Comparison of ENCODE assay signal across 8 mouse cellular contexts in genomic region chr3:94372641-94373040, GRCm38 (mm10). TPM values are rescaled to one million over a fixed set of nuclear protein-coding genes. Genes with fewer than 3 reads are reported as not detected.
DNase-seq lines count a peak whose midpoint lies in the region; ATAC-seq lines count a peak whose summit lies in the region.

Gene Rorc (plus strand): TSS chr3:94372794.

- 12% methylated on average over 5 of the region's 5 CpGs for WGBS in embryonic facial prominence, embryonic 12.5 days
- 22% methylated on average over 5 of the region's 5 CpGs for WGBS in heart, embryonic 13.5 days
- WGBS in kidney, embryonic 15.5 days: 17% methylated on average over 5 of the region's 5 CpGs

- peak within 1 kb of the TSS; percentile 25 for H3K9ac ChIP-seq in embryonic facial prominence, embryonic 12.5 days
- H3K9ac ChIP-seq in heart, embryonic 13.5 days: peak within 1 kb of the TSS; percentile 63
- peak within 1 kb of the TSS; percentile 36 for H3K9ac ChIP-seq in kidney, embryonic 15.5 days

- no peaks in the 10 kb centered on the region for H3K9me3 ChIP-seq in megakaryocyte, embryonic 14.5 days
- H3K9me3 ChIP-seq in embryonic facial prominence, embryonic 12.5 days: no peaks in the 10 kb centered on the region
- no peaks in the 10 kb centered on the region for H3K9me3 ChIP-seq in heart, embryonic 13.5 days
- H3K9me3 ChIP-seq in kidney, embryonic 15.5 days (replicated peaks): no peaks in the 10 kb centered on the region

- no peak for ATAC-seq in megakaryocyte, adult 5-6 weeks (ENCODE audit: poor library complexity, severe bottlenecking)
- ATAC-seq in embryonic facial prominence, embryonic 12.5 days (ENCODE audit: insufficient number of reproducible peaks, insufficient read depth, low FRiP score, low TSS enrichment): peak; percentile 4; the same call in 1 of the 2 replicates
- ATAC-seq in heart, embryonic 13.5 days (ENCODE audit: extremely low read depth, insufficient number of reproducible peaks, low FRiP score, low TSS enrichment): no peak
- ATAC-seq in kidney, embryonic 15.5 days (replicated peaks; ENCODE audit: low FRiP score): peak; percentile 29

- peaks cover 65% of the 10 kb centered on the region for H3K27me3 ChIP-seq in megakaryocyte, embryonic 14.5 days (replicated peaks)
- H3K27me3 ChIP-seq in embryonic facial prominence, embryonic 12.5 days: peaks cover 22% of the 10 kb centered on the region
- H3K27me3 ChIP-seq in heart, embryonic 13.5 days (replicated peaks): peaks cover 35% of the 10 kb centered on the region
- no peaks in the 10 kb centered on the region for H3K27me3 ChIP-seq in kidney, embryonic 15.5 days

- peak within 1 kb of the TSS; percentile 36 for H3K4me2 ChIP-seq in embryonic facial prominence, embryonic 12.5 days (replicated peaks)
- peak within 1 kb of the TSS; percentile 68 for H3K4me2 ChIP-seq in heart, embryonic 13.5 days
- peak within 1 kb of the TSS; percentile 63 for H3K4me2 ChIP-seq in kidney, embryonic 15.5 days

- H3K4me1 ChIP-seq in megakaryocyte, embryonic 14.5 days: peaks cover 21% of the 10 kb centered on the region
- H3K4me1 ChIP-seq in embryonic facial prominence, embryonic 12.5 days: peaks cover 28% of the 10 kb centered on the region
- peaks cover 43% of the 10 kb centered on the region for H3K4me1 ChIP-seq in heart, embryonic 13.5 days
- H3K4me1 ChIP-seq in kidney, embryonic 15.5 days: peaks cover 32% of the 10 kb centered on the region

- H3K4me3 ChIP-seq in megakaryocyte, embryonic 14.5 days (replicated peaks): peak within 1 kb of the TSS; percentile 46
- peak within 1 kb of the TSS; percentile 9; the same call in 1 of the 2 replicates for H3K4me3 ChIP-seq in embryonic facial prominence, embryonic 12.5 days
- peak within 1 kb of the TSS; percentile 38 for H3K4me3 ChIP-seq in heart, embryonic 13.5 days
- peak within 1 kb of the TSS; percentile 44 for H3K4me3 ChIP-seq in kidney, embryonic 15.5 days (replicated peaks)

- no peak within 1 kb of the TSS for H3K27ac ChIP-seq in embryonic facial prominence, embryonic 12.5 days
- H3K27ac ChIP-seq in heart, embryonic 13.5 days (replicated peaks): no peak within 1 kb of the TSS; the same call in 1 of the 2 replicates
- peak within 1 kb of the TSS; percentile 62 for H3K27ac ChIP-seq in kidney, embryonic 15.5 days

- DNase-seq in lung, postnatal 14 days: peak; percentile 49
- peak; percentile 43 to 64 for DNase-seq in urinary bladder, postnatal 36 days (ENCODE audit: low spot score in 2 of 2)
- no peak for DNase-seq in embryo, embryonic 11 days

- H3K36me3 ChIP-seq in megakaryocyte, embryonic 14.5 days (replicated peaks; ENCODE audit: low read length): no peaks in the 10 kb centered on the region
- H3K36me3 ChIP-seq in embryonic facial prominence, embryonic 12.5 days: no peaks in the 10 kb centered on the region
- H3K36me3 ChIP-seq in heart, embryonic 13.5 days: no peaks in the 10 kb centered on the region
- no peaks in the 10 kb centered on the region for H3K36me3 ChIP-seq in kidney, embryonic 15.5 days

RNA-seq across cellular contexts. Expression of gene Rorc, which starts in this region (rescaled TPM):
- polyA plus RNA-seq in megakaryocyte, embryonic 14.5 days (2012; ENCODE audit: insufficient read depth, low replicate concordance): not detected in 2 replicates
- total RNA-seq in megakaryocyte, adult 5-6 weeks (2015): 0.16 and 0.55 TPM in 2 replicates
- 0.18 and 0.45 TPM in 2 replicates for total RNA-seq in megakaryocyte, adult 5-6 weeks (2017)
- 0.72 and 0.88 TPM in 2 replicates for polyA plus RNA-seq in embryonic facial prominence, embryonic 12.5 days (2016; fragmentation: Nextera tagmentation; extraction: Ambion mirVana)
- polyA plus RNA-seq in heart, embryonic 13.5 days (2015; fragmentation: Nextera tagmentation; extraction: Ambion mirVana): 3.3 and 3.6 TPM in 2 replicates
- 8.6 and 9.6 TPM in 2 replicates for polyA plus RNA-seq in kidney, embryonic 15.5 days (2015; fragmentation: Nextera tagmentation; extraction: Ambion mirVana)

Comparison
In these comparisons a context has a peak if more than half of its experiments do, and no peak if none do; other contexts are left out.
1. Peak in ATAC-seq, H3K4me3 ChIP-seq, H3K9ac ChIP-seq and H3K4me2 ChIP-seq in embryonic facial prominence, embryonic 12.5 days; RNA of the gene not detected or under 1 TPM.